Mouse (Mus musculus) spleen, adult 2 months (tissue): ENCODE measurements around the gene Pde9a.

ENCODE experiments used
- CTCF ChIP-seq: fragments of 200-500 bp; IDR thresholded peaks from 2 replicates; pipeline ENCODE4 v1.5.1; 2011; ENCODE audit warnings: mild to moderate bottlenecking, inconsistent platforms; ENCODE audit not compliant: insufficient read depth, insufficient read length, insufficient replicate concordance; ENCODE audit errors: extremely low read depth
- POLR2A ChIP-seq: fragments of 200-500 bp; IDR thresholded peaks from 2 replicates; pipeline ENCODE4 v1.6.1; 2011; ENCODE audit warnings: low read depth, low read length, inconsistent platforms

DNA sequence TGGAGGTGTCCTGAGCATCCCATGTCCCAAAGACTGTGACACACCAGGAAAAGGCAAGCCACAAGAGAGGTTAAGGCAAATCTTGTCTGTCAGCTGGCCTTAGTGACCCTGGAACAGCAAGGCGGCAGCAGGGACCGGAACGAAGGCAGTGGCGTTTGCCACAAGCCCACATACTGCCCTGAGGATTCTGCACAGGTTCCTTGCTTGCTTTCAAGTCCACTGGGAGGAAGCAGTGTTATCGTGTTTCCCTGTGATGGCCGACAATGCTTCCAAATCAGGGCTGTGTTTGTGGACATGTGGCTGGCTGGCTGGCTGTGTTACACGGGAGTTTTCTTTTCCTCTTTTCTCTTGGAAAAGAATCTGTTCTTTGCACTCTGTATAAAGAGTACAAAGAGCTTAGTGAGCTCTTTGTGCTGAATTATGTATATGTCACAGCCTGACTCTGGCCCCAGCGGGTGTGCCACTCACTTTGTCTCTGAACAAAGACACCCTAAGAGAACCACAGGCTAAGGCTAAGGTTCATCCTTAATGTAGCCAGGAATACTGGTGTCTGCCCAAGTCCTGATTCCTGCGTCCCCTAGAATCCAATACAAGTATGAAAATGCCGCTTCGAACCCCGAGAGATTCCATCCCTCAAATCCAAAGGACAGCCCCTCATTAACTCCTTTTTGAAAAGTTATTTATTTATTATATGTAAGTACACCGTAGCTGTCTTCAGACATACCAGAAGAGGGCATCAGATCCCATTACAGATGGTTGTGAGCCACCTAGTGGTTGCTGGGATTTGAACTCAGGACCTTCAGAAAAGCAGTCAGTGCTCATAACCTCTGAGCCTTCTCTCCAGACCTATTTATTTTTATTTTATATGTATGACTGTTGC lies 50.2 kb downstream of the Pde9a start:
- TF ChIP-seq CTCF (no peak), POLR2A (no peak)
